Mouse (Mus musculus): ENCODE measurements around the gene Tom1l2.

DNA sequence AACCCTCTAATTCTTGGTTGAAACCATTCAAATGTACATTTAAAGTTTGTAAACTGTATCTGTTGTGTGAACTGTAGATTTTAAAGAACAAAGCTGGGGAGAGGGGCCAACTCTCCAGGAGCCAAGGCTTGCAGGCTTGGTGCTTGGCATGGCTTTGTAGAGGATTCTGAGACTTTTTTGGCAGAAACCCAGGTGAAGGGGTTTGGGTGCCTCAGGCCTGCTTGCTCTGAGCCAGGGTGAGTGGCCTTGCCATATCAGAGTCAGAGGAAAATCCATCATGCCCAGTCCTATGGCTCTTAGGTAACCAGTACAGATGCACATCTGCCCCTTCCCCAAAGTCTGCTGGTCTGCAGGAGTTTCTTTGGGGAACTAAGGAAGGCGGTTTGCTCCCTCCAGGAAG is 126.8 kb downstream of the Tom1l2 start:
- TF ChIP-seq CTCF (IDR thresholded peaks at IDR 0.05) (no peak), EP300 (IDR thresholded peaks at IDR 0.05) (no peak)
